In the genomic region with DNA sequence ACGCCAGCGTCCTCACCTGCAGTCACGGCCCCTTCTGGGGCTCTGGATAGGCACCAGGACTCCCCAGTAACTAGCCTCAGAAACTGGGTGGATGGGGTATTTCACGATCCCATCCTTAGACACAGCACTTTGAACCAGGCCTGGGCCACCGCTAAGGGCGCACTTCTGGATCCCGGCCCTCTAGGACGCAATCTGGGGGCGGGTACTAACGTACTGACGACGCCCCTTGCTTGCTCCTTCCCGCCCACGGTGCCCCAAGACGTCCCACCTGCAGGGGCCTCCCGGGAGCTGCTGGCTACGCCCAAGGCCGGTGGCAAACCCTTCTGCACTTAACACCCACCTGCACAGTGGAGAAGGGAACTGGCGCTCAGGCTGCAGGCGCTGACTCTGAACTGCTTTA, we compare ENCODE assay signal across 12 mouse cellular contexts. TPM values are rescaled to one million over a fixed set of nuclear protein-coding genes. Genes with fewer than 3 reads are reported as not detected.
DNase-seq lines count a peak whose midpoint lies in the region; ATAC-seq lines count a peak whose summit lies in the region.
"Had no signal": no experiment of that assay in that cellular context is flagged by ENCODE, and none has a peak within 500 bp of the region (broad histone marks: within the 10 kb centered on the region; RNA-seq: fewer than 3 reads in every experiment).

No protein-coding gene starts in this region.

- no peak for DNase-seq in heart, postnatal 4 days
- DNase-seq in thymus, postnatal 0 days (ENCODE audit: low spot score), result peak; percentile 8
- DNase-seq in thymus, postnatal 10 days (ENCODE audit: low spot score in 2 of 2), result no peak
- peak; percentile 72 for DNase-seq in intestine, embryonic 14.5 days (ENCODE audit: low spot score)
- DNase-seq in gastrocnemius, postnatal 10 days, result no peak
- DNase-seq in testis, postnatal 14 days (ENCODE audit: low spot score), result no peak
- DNase-seq: right cerebral cortex, postnatal 14 days had no signal

- H3K4me3 ChIP-seq in heart, embryonic 12.5 days, result peak overlapping the region; percentile 19
- no peak overlapping the region for H3K4me3 ChIP-seq in intestine, embryonic 14.5 days (ENCODE audit: low read depth, low read length)
- 0 out of 2 replicates have a peak overlapping the region, but pooled peaks have one; percentile 5 for H3K4me3 ChIP-seq in stomach, embryonic 16.5 days (replicated peaks; ENCODE audit: low read length)
- H3K4me3 ChIP-seq: hindbrain, embryonic 15.5 days had no signal

- no peaks in the 10 kb centered on the region for H3K9me3 ChIP-seq in heart, embryonic 12.5 days (replicated peaks)
- no peaks in the 10 kb centered on the region for H3K9me3 ChIP-seq in intestine, embryonic 14.5 days (ENCODE audit: control insufficient read depth, low read length)
- no peaks in the 10 kb centered on the region for H3K9me3 ChIP-seq in stomach, embryonic 16.5 days (replicated peaks; ENCODE audit: control insufficient read depth, low read length)
- H3K9me3 ChIP-seq: hindbrain, embryonic 15.5 days had no signal

- H3K27me3 ChIP-seq in heart, embryonic 12.5 days (replicated peaks), result peaks cover 79% of the 10 kb centered on the region
- peaks cover 97% of the 10 kb centered on the region for H3K27me3 ChIP-seq in intestine, embryonic 14.5 days (replicated peaks; ENCODE audit: control insufficient read depth, insufficient read depth, low read length)
- H3K27me3 ChIP-seq in stomach, embryonic 16.5 days (ENCODE audit: control insufficient read depth, insufficient read depth, low read length), result peaks cover 95% of the 10 kb centered on the region

- peaks cover 16% of the 10 kb centered on the region for H3K36me3 ChIP-seq in heart, embryonic 12.5 days
- no peaks in the 10 kb centered on the region for H3K36me3 ChIP-seq in intestine, embryonic 14.5 days (ENCODE audit: control insufficient read depth, insufficient read depth, low read length)
- H3K36me3 ChIP-seq in stomach, embryonic 16.5 days (ENCODE audit: control insufficient read depth, insufficient read depth, low read length), result no peaks in the 10 kb centered on the region
- H3K36me3 ChIP-seq: hindbrain, embryonic 15.5 days had no signal

- H3K27ac ChIP-seq in heart, embryonic 12.5 days (ENCODE audit: poor library complexity, severe bottlenecking), result peak overlapping the region; percentile 71
- no peak overlapping the region for H3K27ac ChIP-seq in intestine, embryonic 14.5 days (ENCODE audit: low read depth)
- no peak overlapping the region for H3K27ac ChIP-seq in stomach, embryonic 16.5 days (ENCODE audit: low read length)
- H3K27ac ChIP-seq: hindbrain, embryonic 15.5 days; macrophage had no signal

- peak; percentile 34; the same call in 1 of the 2 replicates for ATAC-seq in heart, embryonic 12.5 days (ENCODE audit: insufficient number of reproducible peaks, low FRiP score)
- ATAC-seq in intestine, embryonic 14.5 days (replicated peaks; ENCODE audit: low FRiP score, low TSS enrichment, low read depth), result peak; percentile 67
- ATAC-seq in stomach, embryonic 16.5 days (ENCODE audit: insufficient read depth, low FRiP score), result peak; percentile 77
- ATAC-seq: CD4-positive, CD25-positive, alpha-beta regulatory T cell, adult 4 months had no signal

- H3K4me1 ChIP-seq in heart, embryonic 12.5 days (replicated peaks), result peaks cover 89% of the 10 kb centered on the region
- H3K4me1 ChIP-seq in intestine, embryonic 14.5 days (replicated peaks; ENCODE audit: control insufficient read depth, insufficient read depth, low read length), result peaks cover 12% of the 10 kb centered on the region
- peaks cover 13% of the 10 kb centered on the region; the same call in 1 of the 2 replicates for H3K4me1 ChIP-seq in stomach, embryonic 16.5 days (ENCODE audit: control insufficient read depth, insufficient read depth, low read length)

- H3K9ac ChIP-seq in heart, embryonic 12.5 days, result peak overlapping the region; percentile 55
- H3K9ac ChIP-seq in intestine, embryonic 14.5 days (ENCODE audit: low read length), result no peak overlapping the region
- no peak overlapping the region for H3K9ac ChIP-seq in stomach, embryonic 16.5 days (ENCODE audit: low read length)
- H3K9ac ChIP-seq: hindbrain, embryonic 15.5 days had no signal

- 2% methylated on average over 20 of the region's 20 CpGs for WGBS in heart, embryonic 12.5 days
- under 1% methylated on average over 20 of the region's 20 CpGs for WGBS in intestine, embryonic 14.5 days
- 2% methylated on average over 20 of the region's 20 CpGs for WGBS in stomach, embryonic 16.5 days

- H3K4me2 ChIP-seq in heart, embryonic 12.5 days, result peak overlapping the region; percentile 43
- 0 out of 2 replicates have a peak overlapping the region, but pooled peaks have one; percentile 6 for H3K4me2 ChIP-seq in intestine, embryonic 14.5 days (ENCODE audit: low read length)
- H3K4me2 ChIP-seq in stomach, embryonic 16.5 days (ENCODE audit: low read depth, low read length), result no peak overlapping the region
- H3K4me2 ChIP-seq: hindbrain, embryonic 15.5 days had no signal

RNA-seq across cellular contexts. Expression of a gene that starts 8.4 kb away (rescaled TPM):
- polyA plus RNA-seq in heart, embryonic 12.5 days (2016; fragmentation: Nextera tagmentation; extraction: Ambion mirVana), result 62.4 and 65.9 TPM in 2 replicates
- total RNA-seq in heart, postnatal 4 days (2021), result 10 to 100 TPM; 53.3 to 64.3 TPM
- 0.25 and 0.41 TPM in 2 replicates for polyA plus RNA-seq in thymus, postnatal 0 days (2015; fragmentation: Nextera tagmentation; extraction: Ambion mirVana)
- 0.07 and 0.16 TPM in 2 replicates for polyA plus RNA-seq in intestine, embryonic 14.5 days (2014; fragmentation: Nextera tagmentation; extraction: Ambion mirVana)
- 0.05 and 0.12 TPM in 2 replicates for polyA plus RNA-seq in stomach, embryonic 16.5 days (2015; fragmentation: Nextera tagmentation; extraction: Ambion mirVana)
- not detected for total RNA-seq in gastrocnemius, postnatal 10 days (2021)
- polyA plus RNA-seq: CD4-positive, CD25-positive, alpha-beta regulatory T cell, adult 4 months; macrophage had no signal

RNA-seq across cellular contexts. Expression of a gene that starts 59.6 kb away (rescaled TPM):
- 155 and 157 TPM in 2 replicates for polyA plus RNA-seq in heart, embryonic 12.5 days (2016; fragmentation: Nextera tagmentation; extraction: Ambion mirVana)
- 10 to 100 TPM; 41.6 to 43.9 TPM for total RNA-seq in heart, postnatal 4 days (2021)
- polyA plus RNA-seq in thymus, postnatal 0 days (2015; fragmentation: Nextera tagmentation; extraction: Ambion mirVana), result 190 and 210 TPM in 2 replicates
- polyA plus RNA-seq in intestine, embryonic 14.5 days (2014; fragmentation: Nextera tagmentation; extraction: Ambion mirVana), result 153 and 166 TPM in 2 replicates
- polyA plus RNA-seq in stomach, embryonic 16.5 days (2015; fragmentation: Nextera tagmentation; extraction: Ambion mirVana), result 122 and 125 TPM in 2 replicates
- total RNA-seq in gastrocnemius, postnatal 10 days (2021), result 10 to 100 TPM; 39.0 to 43.1 TPM

RNA-seq across cellular contexts. Expression of a gene that starts 59.6 kb away (rescaled TPM):
- polyA plus RNA-seq in heart, embryonic 12.5 days (2016; fragmentation: Nextera tagmentation; extraction: Ambion mirVana), result 565 and 582 TPM in 2 replicates
- total RNA-seq in heart, postnatal 4 days (2021), result 100 to 1,000 TPM; 659 to 710 TPM
- polyA plus RNA-seq in thymus, postnatal 0 days (2015; fragmentation: Nextera tagmentation; extraction: Ambion mirVana), result 405 and 440 TPM in 2 replicates
- polyA plus RNA-seq in intestine, embryonic 14.5 days (2014; fragmentation: Nextera tagmentation; extraction: Ambion mirVana), result 428 and 448 TPM in 2 replicates
- polyA plus RNA-seq in stomach, embryonic 16.5 days (2015; fragmentation: Nextera tagmentation; extraction: Ambion mirVana), result 368 and 371 TPM in 2 replicates
- total RNA-seq in gastrocnemius, postnatal 10 days (2021), result 100 to 1,000 TPM; 287 to 336 TPM

Comparison
In these comparisons a context has a peak if more than half of its experiments do, and no peak if none do; other contexts are left out.
1. DNase-seq: peak in thymus, postnatal 0 days (single experiment) and intestine, embryonic 14.5 days (single experiment); none in heart, postnatal 4 days (single experiment), thymus, postnatal 10 days (0 of 2), gastrocnemius, postnatal 10 days (single experiment) and testis, postnatal 14 days (single experiment).
2. RNA of a gene that starts 8.4 kb away (polyA plus RNA-seq): 62.4 to 65.9 TPM in heart, embryonic 12.5 days; 0.25 to 0.41 TPM in thymus, postnatal 0 days, 0.07 to 0.16 TPM in intestine, embryonic 14.5 days and 0.05 to 0.12 TPM in stomach, embryonic 16.5 days; every median in the first group is over 10 times any median in the second.
3. Peak in every context shown above with its lines, with median percentiles within 50 percentile points of each other: ATAC-seq.